Mouse (Mus musculus) hindbrain, postnatal 0 days (tissue): ENCODE results near the gene Nnmt. TPM values are rescaled to one million over a fixed set of nuclear protein-coding genes. Genes with fewer than 3 reads are reported as not detected.

ENCODE experiments used
- ATAC-seq: fragments of 200-750 bp; cut with Nextera tagmentation; 2 replicates; pipeline ENCODE4 v1.8.0; 2017; ENCODE audit warnings: mild to moderate bottlenecking, moderate TSS enrichment, moderate library complexity
- DNase-seq: peaks from one replicate; pipeline ENCODE4 v3.0.0-alpha.2; 2015; ENCODE audit warnings: low spot score
- H3K27ac ChIP-seq: fragments of 300-500 bp; sonication (generic); 2 replicates; pipeline ENCODE4 v1.5.1; 2014; ENCODE audit warnings: mild to moderate bottlenecking
- H3K27me3 ChIP-seq: fragments of 300-500 bp; sonication (generic); 2 replicates; pipeline ENCODE4 v1.6.1; 2014; ENCODE audit warnings: low read length, mixed read lengths; ENCODE audit not compliant: insufficient read depth
- H3K36me3 ChIP-seq: fragments of 300-500 bp; sonication (generic); 2 replicates; pipeline ENCODE4 v1.6.1; 2014; ENCODE audit warnings: low read length, mixed read lengths; ENCODE audit not compliant: insufficient read depth
- H3K4me1 ChIP-seq: fragments of 300-500 bp; sonication (generic); 2 replicates; pipeline ENCODE4 v1.6.1; 2014; ENCODE audit warnings: antibody characterized with exemption, low read length, mixed read lengths; ENCODE audit not compliant: insufficient read depth
- H3K4me2 ChIP-seq: fragments of 300-500 bp; sonication (generic); 2 replicates; pipeline ENCODE4 v1.6.1; 2014; ENCODE audit warnings: low read depth, mild to moderate bottlenecking, low read length, moderate library complexity, mixed read lengths
- H3K4me3 ChIP-seq: fragments of 300-500 bp; sonication (generic); 2 replicates; pipeline ENCODE4 v1.5.1; 2014; ENCODE audit warnings: low read length
- H3K9ac ChIP-seq: fragments of 300-500 bp; sonication (generic); replicated peaks from 2 replicates; pipeline ENCODE4 v1.6.1; 2014; ENCODE audit warnings: mild to moderate bottlenecking, low read length, moderate library complexity, mixed read lengths
- H3K9me3 ChIP-seq: fragments of 300-500 bp; sonication (generic); 2 replicates; pipeline ENCODE4 v1.6.1; 2016; ENCODE audit warnings: low read length, mixed read lengths
- CTCF ChIP-seq: IDR thresholded peaks from 2 replicates; pipeline ENCODE4 v1.5.1; 2016; ENCODE audit warnings: antibody characterized with exemption, control low read depth, low read depth
- WGBS: fragments of 180-500 bp; shearing (Covaris S2); extraction: QIAGEN DNeasy Blood & Tissue Kit; methylation state at CpG from one replicate; pipeline ENCODE4 v1.1.7; 2014; 5-methylcytosine and 5-hydroxymethylcytosine counted together
- polyA plus RNA-seq: library from polyadenylated mRNA; unstranded; fragments of >200 nt; fragmentation: Nextera tagmentation; extraction: Ambion mirVana; gene quantifications from 2 replicates; pipeline ENCODE4 v1.2.1, GENCODE M21; 2015
- total RNA-seq: library from RNA; depleted of rRNA; stranded (reverse); fragments of >200 nt; gene quantifications from 2 replicates; pipeline ENCODE4 v1.2.3, GENCODE M21; 2014

Nnmt gene
- total and polyA plus RNA-seq, 2 experiments from 2014 or later, result 2.2 TPM; not detected in 1

DNA sequence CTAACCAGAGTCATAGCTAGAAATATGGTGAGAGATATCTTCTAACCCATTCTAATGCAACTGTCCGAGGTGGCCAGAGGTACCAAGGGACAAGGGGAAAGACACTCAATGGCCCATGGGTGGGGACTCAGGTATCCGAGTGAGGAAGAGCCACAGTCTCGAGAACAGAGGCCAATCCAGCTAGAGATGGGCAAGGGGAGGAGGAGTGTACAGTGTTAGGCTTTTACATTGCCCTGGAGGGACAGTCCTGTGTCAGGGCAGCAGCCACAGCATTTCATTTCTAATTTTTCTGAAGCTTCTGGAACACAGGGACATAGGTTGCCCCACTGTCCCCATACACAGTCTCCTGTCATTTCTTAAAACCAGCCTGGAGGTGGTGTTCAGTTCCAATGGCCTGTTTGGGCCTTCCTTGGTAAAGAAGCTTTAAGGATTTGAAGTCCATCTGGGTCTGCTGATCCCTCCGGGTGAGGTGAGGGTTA lies 40.7 kb upstream of the Nnmt start:
- no peak for ATAC-seq
- 63% methylated on average over 4 of the region's 4 CpGs for WGBS
- TF ChIP-seq CTCF, result no peak

DNA sequence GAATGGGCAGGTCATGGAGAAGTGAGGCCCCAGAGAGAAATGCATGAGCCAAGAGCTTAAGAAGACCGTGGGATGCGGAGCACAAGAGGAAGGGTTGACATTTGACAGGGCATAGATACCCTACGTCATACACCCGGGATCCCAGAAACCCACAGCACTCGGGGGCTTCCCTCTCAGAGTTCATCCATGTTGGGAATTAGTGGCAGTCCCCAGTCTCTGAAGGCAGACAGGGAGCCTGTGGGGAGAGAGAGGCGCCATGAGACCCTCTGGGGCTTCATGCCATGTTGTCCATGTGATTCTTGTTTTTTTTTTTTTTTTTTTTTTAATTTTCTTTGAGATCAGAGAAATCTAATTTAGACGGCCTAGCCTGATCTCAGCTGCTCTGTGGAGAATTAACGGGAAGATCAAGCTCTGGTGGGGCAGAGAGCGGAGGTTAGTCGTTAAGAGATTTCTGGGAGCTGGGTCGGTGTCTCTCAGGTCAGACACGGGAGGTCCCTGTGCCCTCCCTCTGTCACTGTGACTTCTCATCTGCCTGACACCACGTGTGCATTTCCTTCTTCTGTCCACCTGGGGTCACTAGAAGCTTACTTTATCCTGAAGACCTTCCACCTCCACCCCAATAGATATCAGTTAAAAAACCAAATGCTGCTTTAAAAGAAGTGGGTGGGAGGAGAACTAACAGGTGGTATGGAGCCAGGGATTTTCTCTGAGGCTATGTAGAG lies 40.1 kb upstream of the Nnmt start:
- WGBS, result 53% methylated on average over 13 of the region's 13 CpGs
- peak; percentile 47; the same call in 1 of the 2 replicates for ATAC-seq
- Histone ChIP-seq H3K9me3 (no peaks in the 10 kb centered on the region), H3K4me1 (peaks cover under 1% of the 10 kb centered on the region; the same call in 1 of the 2 replicates), H3K27ac (no peak overlapping the region), H3K27me3 (no peaks in the 10 kb centered on the region), H3K36me3 (no peaks in the 10 kb centered on the region), H3K4me2 (no peak overlapping the region), H3K9ac (no peak overlapping the region), H3K4me3 (no peak overlapping the region)
- peak; percentile 82 for DNase-seq
- TF ChIP-seq CTCF, result peak; percentile 77

More for the DNA sequence above, 40.7 kb upstream of the Nnmt start:
- DNase-seq, result no peak
- Histone ChIP-seq H3K9me3 (no peaks in the 10 kb centered on the region), H3K4me1 (peaks cover 4% of the 10 kb centered on the region; the same call in 1 of the 2 replicates), H3K36me3 (no peaks in the 10 kb centered on the region), H3K27me3 (no peaks in the 10 kb centered on the region), H3K4me3 (no peak overlapping the region), H3K4me2 (no peak overlapping the region), H3K9ac (no peak overlapping the region), H3K27ac (no peak overlapping the region)

DNA sequence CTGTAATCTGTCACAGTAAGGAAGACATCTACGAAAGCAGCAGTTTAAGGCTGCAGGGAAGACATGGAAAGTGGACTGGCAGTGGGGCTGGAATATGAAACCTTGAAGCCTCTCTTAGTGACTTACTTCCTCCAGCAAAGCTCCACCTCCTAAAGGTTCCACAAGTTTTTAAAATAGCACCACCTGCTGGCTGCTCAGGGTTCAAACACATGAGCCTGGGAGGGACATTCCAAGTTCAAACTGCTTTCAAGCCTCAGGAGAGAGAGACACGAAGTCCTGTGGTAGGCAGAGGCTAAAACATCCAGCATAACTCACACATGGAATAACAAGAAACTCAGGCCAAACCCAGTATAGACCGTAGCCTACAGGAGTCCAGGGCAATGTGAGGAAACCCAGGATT lies 39.4 kb upstream of the Nnmt start:
- WGBS, result 81% methylated on average over 3 of the region's 3 CpGs
- Histone ChIP-seq H3K27ac (no peak overlapping the region), H3K27me3 (no peaks in the 10 kb centered on the region), H3K4me1 (no peaks in the 10 kb centered on the region; the same call in 1 of the 2 replicates), H3K4me3 (no peak overlapping the region), H3K9me3 (no peaks in the 10 kb centered on the region), H3K4me2 (no peak overlapping the region), H3K9ac (no peak overlapping the region), H3K36me3 (no peaks in the 10 kb centered on the region)
- ATAC-seq, result no peak
- no peak for DNase-seq
- peak; percentile 21; the same call in 1 of the 2 replicates for TF ChIP-seq CTCF

DNA sequence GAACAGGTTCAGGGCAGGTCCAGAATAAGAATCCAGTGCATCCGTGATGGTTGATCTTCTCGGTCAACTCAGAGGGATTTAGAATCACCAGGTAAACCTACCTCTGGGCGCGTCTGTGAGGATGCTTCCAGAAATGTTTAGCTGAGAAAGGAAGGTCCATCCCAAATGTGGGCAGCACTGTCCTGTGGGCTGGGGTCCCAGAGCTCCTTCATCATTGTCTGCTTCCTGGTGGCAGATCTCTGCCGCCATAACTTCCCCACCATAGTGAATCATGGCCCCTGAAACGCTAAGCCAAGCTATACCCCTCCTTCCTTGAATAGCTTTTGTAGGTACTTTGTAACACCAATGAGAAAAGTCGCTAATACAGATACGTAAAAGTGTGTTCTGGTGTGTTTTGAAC lies 36.7 kb upstream of the Nnmt start:
- Histone ChIP-seq H3K36me3 (no peaks in the 10 kb centered on the region), H3K27me3 (no peaks in the 10 kb centered on the region), H3K4me2 (no peak overlapping the region), H3K9ac (no peak overlapping the region), H3K4me3 (no peak overlapping the region), H3K9me3 (no peaks in the 10 kb centered on the region), H3K27ac (no peak overlapping the region), H3K4me1 (no peaks in the 10 kb centered on the region)
- ATAC-seq (no peak), DNase-seq (no peak)
- TF ChIP-seq CTCF, result no peak
- 93% methylated on average over 8 of the region's 8 CpGs for WGBS

DNA sequence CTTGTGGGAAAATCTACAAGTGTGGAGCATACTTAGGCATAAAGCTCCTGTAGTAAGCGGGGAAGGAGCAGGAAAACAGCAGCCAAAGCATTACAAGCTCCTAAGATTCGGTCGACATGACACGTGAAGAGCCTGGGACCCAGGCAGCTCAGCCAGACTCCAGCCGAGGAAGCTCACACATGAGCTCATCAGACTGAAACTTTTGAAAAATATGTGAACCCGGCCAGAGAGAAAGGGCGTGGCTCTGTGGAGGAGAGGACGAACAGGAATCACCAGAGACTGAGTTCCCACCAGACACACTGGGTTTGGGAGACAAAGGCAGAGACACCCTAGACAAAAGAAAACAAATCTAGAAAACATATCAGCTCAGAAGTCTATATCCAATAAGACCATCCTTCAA lies 35.9 kb upstream of the Nnmt start:
- Histone ChIP-seq H3K9me3 (no peaks in the 10 kb centered on the region), H3K27ac (no peak overlapping the region), H3K36me3 (no peaks in the 10 kb centered on the region), H3K4me2 (no peak overlapping the region), H3K27me3 (no peaks in the 10 kb centered on the region), H3K4me3 (no peak overlapping the region), H3K9ac (no peak overlapping the region), H3K4me1 (no peaks in the 10 kb centered on the region)
- 83% methylated on average over 8 of the region's 8 CpGs for WGBS
- no peak for TF ChIP-seq CTCF
- ATAC-seq (no peak), DNase-seq (no peak)

DNA sequence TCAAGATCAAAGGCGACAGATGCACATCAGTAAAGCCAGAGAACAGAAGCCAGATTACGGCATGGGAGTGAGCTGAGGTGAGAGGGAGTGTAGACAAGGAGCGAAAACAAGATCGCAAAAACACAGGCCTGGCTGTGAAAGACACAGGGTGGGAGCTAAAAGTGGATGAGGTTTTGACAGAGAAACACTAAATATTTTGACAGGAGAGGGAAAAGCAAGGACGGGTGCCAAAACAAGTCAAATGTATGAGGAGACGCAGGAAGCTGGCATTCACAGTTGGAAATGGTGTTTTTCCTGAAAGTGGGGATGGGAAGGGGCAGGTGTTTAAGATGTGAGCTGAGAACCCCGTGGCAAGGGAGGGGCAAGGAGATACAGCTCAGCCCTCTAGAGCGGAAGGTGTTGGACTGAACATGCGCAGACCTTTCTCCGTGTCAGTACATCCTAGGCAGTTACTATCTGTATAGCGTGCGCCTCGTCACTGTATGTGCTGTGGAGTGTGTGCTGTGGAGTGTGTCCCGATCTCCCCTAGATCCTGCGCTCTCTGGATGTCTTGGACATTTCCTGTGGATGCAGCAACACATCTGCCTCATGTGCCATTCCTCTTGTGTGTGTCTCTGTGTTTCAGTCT lies 33.3 kb upstream of the Nnmt start:
- Histone ChIP-seq H3K4me2 (no peak overlapping the region), H3K9me3 (no peaks in the 10 kb centered on the region), H3K27ac (no peak overlapping the region), H3K36me3 (no peaks in the 10 kb centered on the region), H3K4me1 (no peaks in the 10 kb centered on the region), H3K4me3 (no peak overlapping the region), H3K27me3 (no peaks in the 10 kb centered on the region), H3K9ac (no peak overlapping the region)
- no peak for TF ChIP-seq CTCF
- no peak for DNase-seq
- ATAC-seq, result no peak
- WGBS, result 72% methylated on average over 15 of the region's 15 CpGs

DNA sequence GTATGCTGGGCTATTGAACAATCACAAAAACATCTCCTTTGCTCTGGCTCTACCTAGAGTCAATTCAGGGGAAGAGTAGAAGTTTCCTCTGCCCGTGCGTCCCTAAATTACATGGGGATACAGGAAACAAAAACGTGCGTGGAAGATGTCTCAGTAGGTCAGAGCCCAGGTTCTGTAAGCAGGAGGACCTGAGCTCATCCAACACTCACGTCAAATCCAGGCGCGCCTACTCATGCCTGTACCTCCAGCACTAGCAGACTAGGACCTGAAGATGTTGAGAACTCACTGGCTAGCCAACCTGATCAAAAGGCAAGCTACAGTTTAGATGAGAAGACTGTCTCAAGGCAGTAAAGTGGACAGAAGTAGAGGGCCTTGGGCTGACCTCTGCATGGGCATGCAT lies 32.2 kb upstream of the Nnmt start:
- Histone ChIP-seq H3K9ac (no peak overlapping the region), H3K36me3 (no peaks in the 10 kb centered on the region), H3K27ac (no peak overlapping the region), H3K4me1 (no peaks in the 10 kb centered on the region), H3K4me2 (no peak overlapping the region), H3K9me3 (no peaks in the 10 kb centered on the region), H3K27me3 (no peaks in the 10 kb centered on the region), H3K4me3 (no peak overlapping the region)
- TF ChIP-seq CTCF, result no peak
- ATAC-seq (no peak), DNase-seq (no peak)
- WGBS, result 92% methylated on average over 7 of the region's 7 CpGs
